Mouse (Mus musculus): ENCODE results near the gene Cenpt. TPM values are rescaled to one million over a fixed set of nuclear protein-coding genes. Genes with fewer than 3 reads are reported as not detected.

Cenpt gene
- total and polyA plus RNA-seq, 2 experiments from 2014 or later, result 12.9 to 28.3 TPM

- TF ChIP-seq CTCF (IDR thresholded peaks at IDR 0.05; ENCODE audit: low read depth) (no peak), EP300 (IDR thresholded peaks at IDR 0.05; ENCODE audit: low read depth) (no peak)
- H3K4me1 ChIP-seq (ENCODE audit: control insufficient read depth, insufficient read depth), result peaks cover 17% of the 10 kb centered on the region; the same call in 1 of the 2 replicates
- no peaks in the 10 kb centered on the region for H3K9me3 ChIP-seq (replicated peaks; ENCODE audit: control insufficient read depth, low read length)
- no peak for ATAC-seq (ENCODE audit: insufficient read depth, low read depth)
- 88% methylated on average over 6 of the region's 6 CpGs for WGBS
- H3K4me2 ChIP-seq (ENCODE audit: low read depth, low read length), result no peak overlapping the region
- no peak for DNase-seq (ENCODE audit: low spot score)
- no peaks in the 10 kb centered on the region for H3K27me3 ChIP-seq (ENCODE audit: control insufficient read depth, insufficient read depth, low read length)
- no peak overlapping the region for H3K4me3 ChIP-seq (ENCODE audit: low read depth, low read length)
- no peak overlapping the region for H3K9ac ChIP-seq (replicated peaks; ENCODE audit: low read depth, low read length)
- H3K36me3 ChIP-seq (replicated peaks; ENCODE audit: control insufficient read depth, insufficient read depth, low read length), result 0 out of 2 replicates have a peak, but pooled peaks cover 7% of the 10 kb centered on the region
- H3K27ac ChIP-seq (ENCODE audit: low read depth), result no peak overlapping the region
Measured at GRCm38 (mm10) chr8:105801153-105801904, 51.7 kb downstream of the Cenpt start.

DNA sequence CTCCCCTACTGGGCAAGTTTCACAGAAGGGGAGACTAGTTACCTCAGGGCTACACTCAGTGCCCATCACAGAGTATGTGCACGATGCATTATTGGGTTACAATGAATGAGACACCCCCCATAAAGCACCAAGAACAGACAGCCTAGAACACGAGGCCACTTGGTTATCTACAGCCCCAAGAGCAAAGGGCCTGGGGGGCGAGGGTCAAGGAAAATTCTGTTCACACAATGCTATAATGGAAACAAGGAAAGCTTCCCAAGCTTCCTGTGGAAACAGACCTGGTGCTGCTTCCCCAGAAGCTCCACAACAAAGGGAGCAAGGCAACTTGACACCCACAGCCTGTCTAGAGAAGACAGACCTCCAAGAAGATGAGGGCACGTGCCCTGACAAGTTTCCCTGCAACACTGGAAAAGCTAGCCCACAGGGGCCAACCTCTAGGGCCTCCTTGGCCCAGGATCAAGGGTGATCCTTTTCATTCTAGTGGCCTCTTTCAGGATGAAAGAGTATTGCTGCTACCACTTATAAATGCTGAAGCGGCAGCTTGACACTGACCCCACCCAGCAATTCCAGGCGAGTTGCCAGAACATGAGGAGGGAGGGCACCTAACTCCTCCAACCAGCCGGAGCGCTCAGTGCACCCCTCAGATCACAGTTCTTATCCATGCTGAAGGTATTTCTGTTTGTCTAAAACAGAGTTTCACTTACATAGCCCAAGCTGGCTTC, 53.8 kb downstream of the Cenpt start:
- WGBS, result 20% methylated on average over 8 of the region's 8 CpGs
- Histone ChIP-seq H3K27ac (ENCODE audit: low read depth) (peak overlapping the region; percentile 67), H3K27me3 (ENCODE audit: control insufficient read depth, insufficient read depth, low read length) (no peaks in the 10 kb centered on the region), H3K4me3 (ENCODE audit: low read depth, low read length) (no peak overlapping the region), H3K36me3 (replicated peaks; ENCODE audit: control insufficient read depth, insufficient read depth, low read length) (no peaks in the 10 kb centered on the region), H3K9me3 (replicated peaks; ENCODE audit: control insufficient read depth, low read length) (no peaks in the 10 kb centered on the region), H3K4me1 (ENCODE audit: control insufficient read depth, insufficient read depth) (peaks cover 17% of the 10 kb centered on the region; the same call in 1 of the 2 replicates), H3K9ac (replicated peaks; ENCODE audit: low read depth, low read length) (no peak overlapping the region), H3K4me2 (ENCODE audit: low read depth, low read length) (peak overlapping the region; percentile 7; the same call in 1 of the 2 replicates)
- ATAC-seq (ENCODE audit: insufficient read depth, low read depth) (peak; percentile 79), DNase-seq (ENCODE audit: low spot score) (peak; percentile 77)
- TF ChIP-seq CTCF (IDR thresholded peaks at IDR 0.05; ENCODE audit: low read depth) (no peak), EP300 (IDR thresholded peaks at IDR 0.05; ENCODE audit: low read depth) (no peak)

DNA sequence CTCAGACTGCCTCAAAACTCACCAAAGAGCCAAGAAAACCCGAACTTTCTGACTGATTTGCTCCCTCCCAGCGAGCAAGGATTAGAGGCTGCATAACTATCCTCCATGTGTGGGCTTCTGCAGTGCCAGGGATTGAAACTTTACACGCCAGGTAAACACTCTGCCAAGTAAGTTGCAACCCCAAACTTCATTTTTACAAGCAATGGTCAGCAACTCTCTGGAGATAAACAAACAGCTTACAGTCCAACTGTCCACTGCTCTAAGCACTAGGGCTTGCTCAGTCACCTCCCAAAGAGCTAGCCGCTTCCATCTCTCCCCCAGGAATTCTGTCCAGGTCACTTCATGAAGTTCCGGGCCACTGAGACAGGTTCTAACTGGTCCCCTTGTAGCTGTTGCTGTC, 54.7 kb downstream of the Cenpt start:
- peaks cover 17% of the 10 kb centered on the region; the same call in 1 of the 2 replicates for H3K4me1 ChIP-seq (ENCODE audit: control insufficient read depth, insufficient read depth)
- no peaks in the 10 kb centered on the region for H3K9me3 ChIP-seq (replicated peaks; ENCODE audit: control insufficient read depth, low read length)
- H3K9ac ChIP-seq (replicated peaks; ENCODE audit: low read depth, low read length), result no peak overlapping the region
- no peak overlapping the region for H3K4me3 ChIP-seq (ENCODE audit: low read depth, low read length)
- TF ChIP-seq EP300 (IDR thresholded peaks at IDR 0.05; ENCODE audit: low read depth) (no peak), CTCF (IDR thresholded peaks at IDR 0.05; ENCODE audit: low read depth) (no peak)
- H3K27me3 ChIP-seq (ENCODE audit: control insufficient read depth, insufficient read depth, low read length), result no peaks in the 10 kb centered on the region
- WGBS, result 91% methylated on average over 5 of the region's 5 CpGs
- DNase-seq (ENCODE audit: low spot score) (no peak), ATAC-seq (ENCODE audit: insufficient read depth, low read depth) (no peak)
- H3K4me2 ChIP-seq (ENCODE audit: low read depth, low read length), result no peak overlapping the region
- no peaks in the 10 kb centered on the region for H3K36me3 ChIP-seq (replicated peaks; ENCODE audit: control insufficient read depth, insufficient read depth, low read length)
- H3K27ac ChIP-seq (ENCODE audit: low read depth), result peak overlapping the region; percentile 67; the same call in 1 of the 2 replicates

- Histone ChIP-seq H3K27me3 (ENCODE audit: control insufficient read depth, insufficient read depth, low read length) (no peaks in the 10 kb centered on the region), H3K9me3 (replicated peaks; ENCODE audit: control insufficient read depth, low read length) (no peaks in the 10 kb centered on the region), H3K9ac (replicated peaks; ENCODE audit: low read depth, low read length) (no peak overlapping the region), H3K4me2 (ENCODE audit: low read depth, low read length) (no peak overlapping the region), H3K36me3 (replicated peaks; ENCODE audit: control insufficient read depth, insufficient read depth, low read length) (no peaks in the 10 kb centered on the region), H3K4me3 (ENCODE audit: low read depth, low read length) (no peak overlapping the region), H3K4me1 (ENCODE audit: control insufficient read depth, insufficient read depth) (peaks cover 17% of the 10 kb centered on the region; the same call in 1 of the 2 replicates), H3K27ac (ENCODE audit: low read depth) (no peak overlapping the region)
- WGBS, result 97% methylated on average over 1 of the region's 1 CpGs
- ATAC-seq (ENCODE audit: insufficient read depth, low read depth) (no peak), DNase-seq (ENCODE audit: low spot score) (no peak)
- TF ChIP-seq CTCF (IDR thresholded peaks at IDR 0.05; ENCODE audit: low read depth), result no peak
- no peak for TF ChIP-seq EP300 (IDR thresholded peaks at IDR 0.05; ENCODE audit: low read depth)
Measured at GRCm38 (mm10) chr8:105795785-105796184, 57.3 kb downstream of the Cenpt start.

Other genes with a start within 250 kb of the Cenpt start
- 10.6 and 15.9 TPM in 2 replicates for gene Ripor1, start 248.0 kb downstream of the Cenpt start, total RNA-seq (2014; rRNA removed; ENCODE audit: low replicate concordance)
- gene Ripor1, start 248.0 kb downstream of the Cenpt start, polyA plus RNA-seq (2015; fragmentation: Nextera tagmentation; extraction: Ambion mirVana), result 21.2 and 22.2 TPM in 2 replicates
- gene Ctcf, start 216.7 kb downstream of the Cenpt start, total RNA-seq (2014; rRNA removed; ENCODE audit: low replicate concordance), result 13.7 and 21.3 TPM in 2 replicates
- 42.0 and 42.3 TPM in 2 replicates for gene Ctcf, start 216.7 kb downstream of the Cenpt start, polyA plus RNA-seq (2015; fragmentation: Nextera tagmentation; extraction: Ambion mirVana)
- not detected in 2 replicates for gene Agrp, start 215.9 kb downstream of the Cenpt start, total RNA-seq (2014; rRNA removed; ENCODE audit: low replicate concordance)
- 0.25 and 0.53 TPM in 2 replicates for gene Agrp, start 215.9 kb downstream of the Cenpt start, polyA plus RNA-seq (2015; fragmentation: Nextera tagmentation; extraction: Ambion mirVana)
- 1.3 and 1.4 TPM in 2 replicates for gene Carmil2, start 167.0 kb downstream of the Cenpt start, total RNA-seq (2014; rRNA removed; ENCODE audit: low replicate concordance)
- 0.05 and 0.10 TPM in 2 replicates for gene Carmil2, start 167.0 kb downstream of the Cenpt start, polyA plus RNA-seq (2015; fragmentation: Nextera tagmentation; extraction: Ambion mirVana)
- 8.7 and 12.8 TPM in 2 replicates for gene Acd, start 152.2 kb downstream of the Cenpt start, total RNA-seq (2014; rRNA removed; ENCODE audit: low replicate concordance)
- gene Acd, start 152.2 kb downstream of the Cenpt start, polyA plus RNA-seq (2015; fragmentation: Nextera tagmentation; extraction: Ambion mirVana), result 29.1 and 32.1 TPM in 2 replicates
- gene Pard6a, start 152.1 kb downstream of the Cenpt start, total RNA-seq (2014; rRNA removed; ENCODE audit: low replicate concordance), result 14.0 and 15.5 TPM in 2 replicates
- gene Pard6a, start 152.1 kb downstream of the Cenpt start, polyA plus RNA-seq (2015; fragmentation: Nextera tagmentation; extraction: Ambion mirVana), result 16.7 and 18.5 TPM in 2 replicates
- not detected in 2 replicates for gene 4933405L10Rik, start 145.6 kb downstream of the Cenpt start, total RNA-seq (2014; rRNA removed; ENCODE audit: low replicate concordance)
- gene 4933405L10Rik, start 145.6 kb downstream of the Cenpt start, polyA plus RNA-seq (2015; fragmentation: Nextera tagmentation; extraction: Ambion mirVana), result not detected in 2 replicates
- 1.1 and 11.1 TPM in 2 replicates for gene Enkd1, start 145.1 kb downstream of the Cenpt start, total RNA-seq (2014; rRNA removed; ENCODE audit: low replicate concordance)
- gene Enkd1, start 145.1 kb downstream of the Cenpt start, polyA plus RNA-seq (2015; fragmentation: Nextera tagmentation; extraction: Ambion mirVana), result 4.0 and 5.9 TPM in 2 replicates
- 2.4 and 5.8 TPM in 2 replicates for gene Gfod2, start 94.6 kb downstream of the Cenpt start, total RNA-seq (2014; rRNA removed; ENCODE audit: low replicate concordance)
- gene Gfod2, start 94.6 kb downstream of the Cenpt start, polyA plus RNA-seq (2015; fragmentation: Nextera tagmentation; extraction: Ambion mirVana), result 6.5 and 6.6 TPM in 2 replicates
- 8.7 and 10.5 TPM in 2 replicates for gene Ranbp10, start 25.9 kb downstream of the Cenpt start, total RNA-seq (2014; rRNA removed; ENCODE audit: low replicate concordance)
- 6.1 and 6.7 TPM in 2 replicates for gene Ranbp10, start 25.9 kb downstream of the Cenpt start, polyA plus RNA-seq (2015; fragmentation: Nextera tagmentation; extraction: Ambion mirVana)
- gene Tsnaxip1, start 25.5 kb downstream of the Cenpt start, total RNA-seq (2014; rRNA removed; ENCODE audit: low replicate concordance), result not detected in 2 replicates
- gene Tsnaxip1, start 25.5 kb downstream of the Cenpt start, polyA plus RNA-seq (2015; fragmentation: Nextera tagmentation; extraction: Ambion mirVana), result 0.30 TPM in 1 of 2 replicates, not detected in the other
- 59.5 and 81.1 TPM in 2 replicates for gene Thap11, start 1.9 kb upstream of the Cenpt start, total RNA-seq (2014; rRNA removed; ENCODE audit: low replicate concordance)
- gene Thap11, start 1.9 kb upstream of the Cenpt start, polyA plus RNA-seq (2015; fragmentation: Nextera tagmentation; extraction: Ambion mirVana), result 35.5 and 36.6 TPM in 2 replicates
- gene Nutf2, start 7.3 kb upstream of the Cenpt start, total RNA-seq (2014; rRNA removed; ENCODE audit: low replicate concordance), result 19.4 and 38.0 TPM in 2 replicates
- 135 and 147 TPM in 2 replicates for gene Nutf2, start 7.3 kb upstream of the Cenpt start, polyA plus RNA-seq (2015; fragmentation: Nextera tagmentation; extraction: Ambion mirVana)
- gene Edc4, start 27.6 kb upstream of the Cenpt start, total RNA-seq (2014; rRNA removed; ENCODE audit: low replicate concordance), result 44.3 and 44.9 TPM in 2 replicates
- gene Edc4, start 27.6 kb upstream of the Cenpt start, polyA plus RNA-seq (2015; fragmentation: Nextera tagmentation; extraction: Ambion mirVana), result 15.1 and 18.1 TPM in 2 replicates
- gene Nrn1l, start 40.3 kb upstream of the Cenpt start, total RNA-seq (2014; rRNA removed; ENCODE audit: low replicate concordance), result not detected in 2 replicates
- 0.94 and 1.3 TPM in 2 replicates for gene Nrn1l, start 40.3 kb upstream of the Cenpt start, polyA plus RNA-seq (2015; fragmentation: Nextera tagmentation; extraction: Ambion mirVana)
- 44.2 and 52.4 TPM in 2 replicates for gene Pskh1, start 47.2 kb upstream of the Cenpt start, total RNA-seq (2014; rRNA removed; ENCODE audit: low replicate concordance)
- 15.4 and 15.6 TPM in 2 replicates for gene Pskh1, start 47.2 kb upstream of the Cenpt start, polyA plus RNA-seq (2015; fragmentation: Nextera tagmentation; extraction: Ambion mirVana)
- not detected in 2 replicates for gene Ctrl, start 80.6 kb upstream of the Cenpt start, total RNA-seq (2014; rRNA removed; ENCODE audit: low replicate concordance)
- gene Ctrl, start 80.6 kb upstream of the Cenpt start, polyA plus RNA-seq (2015; fragmentation: Nextera tagmentation; extraction: Ambion mirVana), result 0.31 and 0.38 TPM in 2 replicates
- 77.8 and 87.4 TPM in 2 replicates for gene Psmb10, start 85.2 kb upstream of the Cenpt start, total RNA-seq (2014; rRNA removed; ENCODE audit: low replicate concordance)
- gene Psmb10, start 85.2 kb upstream of the Cenpt start, polyA plus RNA-seq (2015; fragmentation: Nextera tagmentation; extraction: Ambion mirVana), result 95.3 and 101 TPM in 2 replicates
- gene Lcat, start 90.1 kb upstream of the Cenpt start, total RNA-seq (2014; rRNA removed; ENCODE audit: low replicate concordance), result 0.93 TPM in 1 of 2 replicates, not detected in the other
- 0.51 and 0.56 TPM in 2 replicates for gene Lcat, start 90.1 kb upstream of the Cenpt start, polyA plus RNA-seq (2015; fragmentation: Nextera tagmentation; extraction: Ambion mirVana)
- 36.7 and 40.7 TPM in 2 replicates for gene Slc12a4, start 112.8 kb upstream of the Cenpt start, total RNA-seq (2014; rRNA removed; ENCODE audit: low replicate concordance)
- gene Slc12a4, start 112.8 kb upstream of the Cenpt start, polyA plus RNA-seq (2015; fragmentation: Nextera tagmentation; extraction: Ambion mirVana), result 32.8 and 34.9 TPM in 2 replicates
- not detected in 2 replicates for gene Dpep3, start 126.2 kb upstream of the Cenpt start, total RNA-seq (2014; rRNA removed; ENCODE audit: low replicate concordance)
- not detected in 2 replicates for gene Dpep3, start 126.2 kb upstream of the Cenpt start, polyA plus RNA-seq (2015; fragmentation: Nextera tagmentation; extraction: Ambion mirVana)
- 8.5 and 9.8 TPM in 2 replicates for gene Dus2, start 138.1 kb upstream of the Cenpt start, total RNA-seq (2014; rRNA removed; ENCODE audit: low replicate concordance)
- gene Dus2, start 138.1 kb upstream of the Cenpt start, polyA plus RNA-seq (2015; fragmentation: Nextera tagmentation; extraction: Ambion mirVana), result 8.6 and 9.0 TPM in 2 replicates
- not detected in 2 replicates for gene Dpep2nb, start 152.7 kb upstream of the Cenpt start, total RNA-seq (2014; rRNA removed; ENCODE audit: low replicate concordance)
- gene Dpep2nb, start 152.7 kb upstream of the Cenpt start, polyA plus RNA-seq (2015; fragmentation: Nextera tagmentation; extraction: Ambion mirVana), result 0.20 and 0.21 TPM in 2 replicates
- gene Ddx28, start 158.6 kb upstream of the Cenpt start, total RNA-seq (2014; rRNA removed; ENCODE audit: low replicate concordance), result 25.8 and 35.4 TPM in 2 replicates
- gene Ddx28, start 158.6 kb upstream of the Cenpt start, polyA plus RNA-seq (2015; fragmentation: Nextera tagmentation; extraction: Ambion mirVana), result 10.9 TPM in 2 replicates
- gene Nfatc3, start 205.6 kb upstream of the Cenpt start, total RNA-seq (2014; rRNA removed; ENCODE audit: low replicate concordance), result 26.6 and 28.3 TPM in 2 replicates
- 2.0 and 2.4 TPM in 2 replicates for gene Nfatc3, start 205.6 kb upstream of the Cenpt start, polyA plus RNA-seq (2015; fragmentation: Nextera tagmentation; extraction: Ambion mirVana)